Mouse (Mus musculus) MN1 (cell line): ENCODE results near the gene Nvl.

ENCODE experiments used
- DNase-seq: peaks from one replicate; pipeline ENCODE4 v3.0.0-alpha.2; 2016; ENCODE audit warnings: low spot score

Nvl gene

GRCm38 (mm10) chr1:181068344-181068743, 75.7 kb downstream of the Nvl start:
- no peak for DNase-seq

- DNase-seq, result no peak
These were observed 79.4 kb downstream of the Nvl start for GRCm38 (mm10) chr1:181064648-181065047.

GRCm38 (mm10) chr1:181063991-181064390, 80.0 kb downstream of the Nvl start:
- no peak for DNase-seq

GRCm38 (mm10) chr1:181061784-181062485, 82.1 kb downstream of the Nvl start:
- peak; percentile 70 for DNase-seq

- DNase-seq, result no peak
These were observed 91.1 kb downstream of the Nvl start for GRCm38 (mm10) chr1:181052898-181053297.

DNA sequence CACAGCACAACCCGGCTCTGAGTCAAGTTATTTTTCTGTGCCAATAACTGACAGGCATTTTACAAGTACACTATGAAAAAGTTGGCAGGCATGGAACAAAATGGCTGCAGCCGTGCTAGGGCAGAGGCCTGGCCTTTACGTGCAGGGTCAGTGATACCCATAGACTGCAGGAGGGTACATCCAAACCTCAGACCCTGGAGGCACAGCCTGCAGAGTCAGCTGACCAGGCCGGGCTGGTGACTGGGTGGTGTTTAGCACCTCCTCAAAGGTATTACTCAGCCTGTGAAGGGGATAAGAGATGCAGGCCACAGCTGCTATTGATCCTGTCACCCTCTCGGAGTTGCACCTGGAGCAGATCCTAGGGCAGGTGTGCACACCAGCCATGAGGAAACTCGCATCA, 93.1 kb downstream of the Nvl start, which contains the start of gene 9130409I23Rik:
9130409I23Rik (plus strand) TSS at position 301 of the 400 bp plus-strand sequence.
- no peak for DNase-seq

DNA sequence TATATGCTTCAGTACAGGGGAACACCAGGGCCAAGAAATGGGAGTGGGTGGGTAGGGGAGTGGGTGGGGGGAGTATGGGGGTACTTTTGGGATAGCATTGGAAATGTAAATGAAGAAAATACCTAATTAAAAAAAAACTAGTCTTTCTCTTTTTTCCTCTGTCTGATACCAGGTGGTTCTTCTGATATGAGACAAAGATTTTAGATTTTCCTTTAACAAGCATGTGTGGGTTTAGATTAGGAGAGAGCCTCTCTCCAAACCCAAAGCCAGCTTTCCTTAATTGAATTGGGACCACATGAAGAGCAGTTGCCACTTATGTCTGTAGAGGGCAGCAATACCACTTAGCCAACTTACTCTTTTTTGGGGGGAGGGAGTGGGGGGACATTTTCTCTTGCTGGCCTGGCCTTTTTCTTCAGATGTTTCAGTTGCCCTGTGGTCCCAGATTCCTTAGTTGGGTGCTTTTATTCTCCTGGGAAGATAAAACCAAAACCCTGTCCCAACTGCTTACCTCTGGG, 94.6 kb downstream of the Nvl start:
- DNase-seq, result peak; percentile 14

- DNase-seq, result no peak
These were observed 96.5 kb downstream of the Nvl start for GRCm38 (mm10) chr1:181047520-181047919.

DNA sequence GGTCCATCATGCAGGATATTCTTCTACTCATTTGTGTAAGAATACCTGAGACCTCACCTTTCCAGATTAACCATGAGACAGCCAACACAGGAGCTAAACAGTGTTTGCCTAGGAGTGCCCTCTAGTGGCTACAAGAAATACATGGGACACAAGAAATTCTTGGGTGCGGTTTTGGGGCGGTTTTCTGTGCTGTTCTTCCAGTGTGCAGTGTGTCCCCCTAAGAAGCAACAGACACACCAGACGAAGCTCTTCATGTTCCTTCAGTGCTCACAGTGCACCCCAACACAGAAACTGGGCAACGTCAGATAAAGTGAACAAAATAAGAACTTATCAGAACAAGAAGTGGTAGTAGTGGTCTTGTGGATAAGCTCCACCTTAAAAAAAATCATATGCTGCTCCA, 104.4 kb downstream of the Nvl start:
- DNase-seq, result peak; percentile 58

GRCm38 (mm10) chr1:181037623-181038022, 106.4 kb downstream of the Nvl start:
- no peak for DNase-seq
